Mouse (Mus musculus): ENCODE data around the gene Zfp446.
"Not testable (repeated sequence)": the region's sequence is repeated elsewhere in the genome, so short reads cannot be mapped to it uniquely, and the experiment has no call there.

The Zfp446 gene

DNA sequence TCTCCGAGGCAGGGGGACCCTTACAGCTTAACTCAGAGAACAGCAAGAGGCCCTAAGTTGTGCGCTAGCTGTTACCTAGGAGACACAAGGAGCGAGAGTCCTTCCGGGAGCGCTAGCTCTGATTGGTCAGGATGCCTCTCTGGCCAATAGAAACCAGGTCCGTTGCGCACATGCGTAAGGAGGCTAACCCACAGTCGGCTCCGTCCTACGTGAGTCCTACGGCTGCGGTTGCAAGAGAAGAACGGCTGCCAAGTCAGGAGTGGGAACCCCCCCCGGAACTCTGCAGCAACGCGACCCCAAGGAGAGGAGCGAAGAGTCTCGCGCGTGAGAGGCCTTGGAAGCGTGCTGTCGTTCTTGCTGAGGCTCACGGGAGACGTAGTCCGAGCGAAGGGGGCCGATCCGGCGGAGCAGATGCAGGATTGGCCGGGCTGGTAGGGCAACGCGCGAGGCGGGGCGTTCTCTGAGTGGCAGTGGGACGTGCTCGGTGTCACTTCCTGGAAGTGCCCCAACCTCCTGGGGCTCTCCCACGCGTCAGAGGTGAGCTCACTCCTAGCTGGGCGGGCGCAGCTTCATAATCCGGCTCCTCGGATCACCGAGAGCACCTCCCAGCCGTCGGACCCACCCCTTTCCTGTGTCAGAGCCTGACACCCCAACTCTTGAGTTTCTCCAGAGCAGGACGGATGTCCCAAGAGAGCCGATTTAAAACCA is at the start of gene Zfp446:
Gene Zfp446 (plus strand): TSS at position 167 of the 708 bp plus-strand sequence.
- DNase-seq (ENCODE audit: low read depth, low spot score): peak; percentile 97

GRCm38 (mm10) chr7:12933615-12934140 is 44.0 kb upstream of the Zfp446 start:
- no peak for DNase-seq (ENCODE audit: low read depth, low spot score)

- DNase-seq (ENCODE audit: low read depth, low spot score): no peak
These were observed 42.8 kb upstream of the Zfp446 start for GRCm38 (mm10) chr7:12934808-12935207.

DNA sequence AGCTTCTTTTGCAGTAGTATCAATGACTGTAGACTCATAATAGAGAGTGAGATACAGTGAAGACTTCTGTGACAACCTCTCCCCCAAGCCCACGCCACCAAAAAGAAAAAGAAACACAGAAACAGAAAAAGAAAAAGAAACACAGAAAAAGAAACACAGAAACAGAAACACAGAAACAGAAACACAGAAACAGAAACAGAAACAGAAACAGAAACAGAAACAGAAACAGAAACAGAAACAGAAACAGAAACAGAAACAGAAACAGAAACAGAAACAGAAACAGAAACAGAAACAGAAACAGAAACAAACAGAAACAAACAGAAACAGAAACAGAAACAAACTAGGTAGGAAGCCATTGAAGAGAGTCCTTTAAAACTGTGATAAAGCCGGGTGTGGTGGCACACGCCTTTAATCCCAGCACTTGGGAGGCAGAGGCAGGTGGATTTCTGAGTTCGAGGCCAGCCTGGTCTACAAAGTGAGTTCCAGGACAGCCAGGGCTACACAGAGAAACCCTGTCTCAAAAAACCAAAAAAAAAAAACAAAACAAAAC is 40.3 kb upstream of the Zfp446 start:
- DNase-seq (ENCODE audit: low read depth, low spot score): not testable (repeated sequence)

GRCm38 (mm10) chr7:12940599-12940998 is 37.0 kb upstream of the Zfp446 start:
- no peak for DNase-seq (ENCODE audit: low read depth, low spot score)

GRCm38 (mm10) chr7:12943488-12943887 is 34.2 kb upstream of the Zfp446 start:
- no peak for DNase-seq (ENCODE audit: low read depth, low spot score)

DNA sequence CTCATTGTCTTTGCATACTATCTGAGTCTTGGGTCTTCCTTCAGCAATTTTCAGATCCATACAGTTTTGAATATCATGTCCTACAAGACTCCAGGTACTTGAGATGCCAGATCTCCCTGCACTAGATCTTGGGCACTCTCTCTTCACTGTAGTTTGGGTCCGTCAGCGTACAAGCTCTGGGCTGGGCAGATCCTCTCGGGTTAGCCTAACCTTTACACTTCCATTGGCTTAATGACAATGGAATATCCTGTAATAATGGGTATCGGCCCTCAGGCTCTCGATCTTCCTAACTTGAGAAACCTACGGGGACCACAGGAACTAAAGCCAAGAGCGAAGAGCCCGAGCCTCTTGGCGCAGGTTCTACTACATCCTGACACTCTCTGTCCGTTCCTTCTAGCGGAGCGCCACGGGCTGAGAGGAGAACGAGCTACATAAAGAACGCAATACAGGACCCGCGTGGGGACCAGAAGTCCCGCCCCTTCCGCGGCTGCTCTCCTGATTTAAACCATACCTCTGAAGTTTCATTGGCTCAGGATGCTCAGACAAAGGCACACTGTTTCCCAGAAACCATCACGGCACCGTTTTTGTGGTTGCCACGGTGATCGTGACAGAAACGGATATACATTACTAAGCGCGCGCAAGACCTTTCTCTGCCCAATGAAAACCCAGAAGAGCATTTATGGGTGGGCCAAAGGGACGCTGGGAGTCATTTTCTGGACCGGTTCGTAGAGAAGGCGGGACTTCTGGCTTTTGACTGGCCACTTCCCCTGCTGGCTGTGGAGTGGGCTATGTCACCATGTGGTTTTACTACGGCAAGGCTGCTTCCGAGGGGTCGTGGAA is 28.4 kb upstream of the Zfp446 start:
- peak; percentile 98 for DNase-seq (ENCODE audit: low read depth, low spot score)

DNA sequence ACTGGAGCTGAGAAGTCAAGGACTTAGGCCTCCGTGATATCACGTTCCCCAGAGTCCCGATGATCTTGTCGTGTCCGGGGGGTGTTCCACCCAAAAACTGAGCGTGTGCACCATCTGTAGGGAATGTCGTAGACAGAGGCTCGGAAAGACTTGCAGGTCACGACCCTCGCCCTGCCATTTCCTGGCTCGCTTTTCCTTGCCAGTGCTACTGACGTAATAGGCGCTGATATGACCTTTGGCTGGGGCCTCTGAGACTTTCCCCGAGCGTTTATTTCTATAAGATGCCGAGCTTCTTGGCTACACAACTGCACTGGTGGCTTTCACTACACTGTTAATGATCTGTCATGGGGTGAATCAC is 27.8 kb upstream of the Zfp446 start:
- no peak for DNase-seq (ENCODE audit: low read depth, low spot score)

GRCm38 (mm10) chr7:12954896-12955295 is 22.8 kb upstream of the Zfp446 start:
- no peak for DNase-seq (ENCODE audit: low read depth, low spot score)

- no peak for DNase-seq (ENCODE audit: low read depth, low spot score)
These were observed 20.1 kb upstream of the Zfp446 start for GRCm38 (mm10) chr7:12957511-12957910.

GRCm38 (mm10) chr7:12958948-12959347 is 18.7 kb upstream of the Zfp446 start:
- DNase-seq (ENCODE audit: low read depth, low spot score): no peak

- no peak for DNase-seq (ENCODE audit: low read depth, low spot score)
These were observed 17.9 kb upstream of the Zfp446 start for GRCm38 (mm10) chr7:12959718-12960117.

DNA sequence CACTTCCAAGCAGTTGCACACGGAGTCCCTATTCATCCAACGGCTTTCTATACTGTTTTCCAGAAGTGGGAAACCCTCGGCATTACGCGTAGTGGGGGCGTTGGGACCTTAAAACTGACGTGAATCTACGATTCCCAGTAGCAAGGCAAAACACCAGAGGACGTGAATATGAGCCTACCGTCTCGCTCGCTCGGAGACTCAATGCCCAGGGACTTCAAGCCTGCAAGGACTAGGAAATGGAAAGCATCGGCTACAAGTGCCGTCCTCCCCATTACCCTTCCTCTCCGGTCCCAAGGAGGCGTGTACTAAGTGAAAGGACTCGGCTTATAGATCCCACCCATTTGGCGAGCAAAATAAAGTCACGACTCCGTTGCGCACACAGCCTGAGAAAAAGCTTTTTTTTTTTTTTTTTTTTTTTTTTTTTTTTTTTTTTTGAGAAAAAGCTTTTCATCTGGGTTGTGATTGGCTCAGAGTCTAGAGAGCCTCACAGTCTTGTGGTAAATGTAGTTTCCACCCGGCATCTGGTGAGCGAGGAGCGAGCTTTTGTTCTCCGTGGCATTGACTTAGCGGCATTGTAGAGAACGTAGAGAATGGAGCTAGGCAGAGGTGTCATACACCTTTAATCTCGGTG is 16.0 kb upstream of the Zfp446 start:
- peak; percentile 83 for DNase-seq (ENCODE audit: low read depth, low spot score)

- peak; percentile 82 for DNase-seq (ENCODE audit: low read depth, low spot score)
These were observed 12.0 kb upstream of the Zfp446 start, which contains the start of gene Zfp324 for GRCm38 (mm10) chr7:12965678-12966091. Zfp324 (plus strand) TSS chr7:12965838.

- DNase-seq (ENCODE audit: low read depth, low spot score): no peak
These were observed 11.4 kb upstream of the Zfp446 start for GRCm38 (mm10) chr7:12966104-12966845.

DNA sequence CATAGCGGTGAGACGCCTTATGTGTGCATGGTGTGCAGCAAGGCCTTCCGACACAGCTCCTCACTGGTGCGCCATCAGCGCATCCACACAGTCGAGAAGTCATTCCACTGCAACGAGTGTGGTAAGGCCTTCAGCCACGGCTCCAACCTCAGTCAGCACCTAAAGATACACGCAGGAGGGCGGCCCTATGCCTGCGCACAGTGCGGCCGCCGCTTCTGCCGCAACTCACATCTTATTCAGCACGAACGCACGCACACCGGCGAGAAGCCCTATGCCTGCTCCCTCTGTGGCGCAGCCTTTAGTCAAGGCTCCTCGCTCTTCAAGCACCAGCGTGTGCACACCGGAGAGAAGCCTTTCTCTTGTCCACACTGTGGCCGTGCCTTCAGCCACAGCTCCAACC is 6.7 kb upstream of the Zfp446 start:
- DNase-seq (ENCODE audit: low read depth, low spot score): no peak

- no peak for DNase-seq (ENCODE audit: low read depth, low spot score)
These were observed 1.5 kb downstream of the Zfp446 start for GRCm38 (mm10) chr7:12978931-12979722.

DNA sequence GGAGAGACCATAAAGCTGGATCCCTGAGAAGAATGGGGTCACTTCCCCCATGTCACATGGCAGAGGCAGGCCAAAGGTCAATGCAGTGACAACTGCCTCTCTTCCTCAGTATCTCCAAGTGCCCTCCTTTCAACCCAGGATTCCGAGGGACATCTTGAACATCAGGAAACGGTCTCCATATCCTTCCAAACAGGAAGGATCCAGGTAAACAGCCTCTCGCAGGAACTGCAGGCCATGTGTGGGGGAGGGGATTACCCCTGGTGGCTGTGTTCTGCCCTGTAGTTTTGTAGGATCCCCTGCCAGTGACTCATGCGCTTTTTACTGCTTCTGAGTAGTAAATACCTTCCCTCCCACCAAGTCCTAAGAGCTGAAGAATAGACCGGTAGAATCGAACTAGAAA is 2.1 kb downstream of the Zfp446 start:
- DNase-seq (ENCODE audit: low read depth, low spot score): no peak

DNA sequence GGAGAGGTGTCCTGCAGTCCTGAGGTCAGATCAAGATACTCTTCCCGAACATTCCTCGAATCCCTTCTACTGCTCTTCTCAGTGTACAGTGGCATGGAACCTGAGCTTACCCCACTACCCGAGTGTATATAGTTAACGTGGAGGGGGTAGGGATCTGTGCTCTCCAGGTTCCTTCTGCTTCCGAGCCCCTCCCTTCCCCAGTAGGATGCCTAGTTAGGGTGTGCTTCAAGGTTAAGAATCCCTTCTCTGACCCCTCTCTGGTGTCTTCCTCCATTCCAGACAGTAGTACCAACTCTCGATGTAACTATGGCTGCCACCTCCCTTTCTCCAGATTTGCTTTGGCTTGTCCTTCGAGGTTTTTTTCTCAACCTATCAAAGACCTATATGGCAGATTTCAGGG is 2.6 kb downstream of the Zfp446 start:
- DNase-seq (ENCODE audit: low read depth, low spot score): no peak

DNA sequence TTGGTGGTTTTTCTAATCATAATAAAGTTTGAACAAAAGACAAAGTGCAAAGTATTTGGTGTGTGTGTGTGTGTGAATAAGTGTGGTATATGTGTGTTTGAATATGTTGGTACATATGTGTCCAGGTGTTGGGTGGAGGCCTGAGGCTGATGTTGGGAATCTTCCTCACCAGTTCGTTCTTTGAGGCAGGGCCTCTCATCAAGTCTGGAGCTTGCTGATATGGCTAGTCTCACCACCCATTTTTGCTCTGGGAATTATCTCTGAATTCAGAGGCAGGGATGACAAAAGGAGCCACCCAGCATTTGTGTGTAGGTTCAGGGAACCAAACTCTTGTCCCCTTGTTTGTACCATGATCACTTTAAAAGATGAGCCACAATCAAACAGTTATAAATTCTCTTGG is 8.1 kb downstream of the Zfp446 start:
- DNase-seq (ENCODE audit: low read depth, low spot score): no peak
